Mouse (Mus musculus): ENCODE data around the gene Sun2.

Gene Sun2

GRCm38 (mm10) chr15:79741921-79742705 is at the start of gene Sun2:
Gene Sun2, minus strand, starts transcription at chr15:79742536.
- peak; percentile 87 for ATAC-seq (ENCODE audit: low TSS enrichment)

DNA sequence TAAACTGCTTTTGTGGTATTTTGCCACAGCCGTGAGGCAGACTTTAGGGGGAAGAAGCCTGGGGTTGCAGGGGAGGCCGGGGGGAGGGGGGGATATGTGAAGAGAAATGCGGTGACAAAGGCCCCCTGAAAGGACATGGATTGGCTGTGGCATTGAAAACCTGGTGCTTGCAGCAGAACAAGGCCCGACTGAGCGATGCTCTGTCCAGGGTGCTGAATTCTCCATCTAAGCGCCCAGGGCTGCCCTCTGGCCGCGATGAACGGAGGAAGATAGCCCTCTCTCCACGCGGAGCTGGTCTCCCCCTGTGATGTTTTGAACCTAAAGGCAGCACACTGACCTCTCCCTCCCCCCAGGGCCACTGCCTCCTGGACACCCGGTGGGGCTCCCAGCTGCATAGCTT is 49.2 kb upstream of the Sun2 start:
- ATAC-seq (ENCODE audit: low TSS enrichment), result no peak

DNA sequence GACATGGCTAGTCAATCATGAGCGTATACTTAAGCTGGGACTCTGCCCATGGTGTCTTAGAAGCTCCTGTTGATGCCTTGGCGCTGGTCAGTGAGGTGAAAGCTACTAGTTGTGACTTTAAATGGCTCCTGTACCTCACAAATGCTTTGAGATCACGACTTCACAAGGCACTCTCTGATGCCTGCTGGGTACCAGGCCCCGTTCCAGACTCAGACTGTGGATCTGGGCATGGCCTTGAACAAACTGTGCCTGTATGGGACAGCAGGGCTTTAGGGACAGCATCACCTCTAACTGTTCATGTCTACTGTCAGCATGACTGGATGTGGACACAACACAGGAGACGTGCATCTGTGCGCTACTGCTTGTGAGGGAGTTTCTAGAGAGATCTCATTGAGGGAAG is 48.6 kb upstream of the Sun2 start:
- ATAC-seq (ENCODE audit: low TSS enrichment), result no peak

- ATAC-seq (ENCODE audit: low TSS enrichment), result no peak
Observed at GRCm38 (mm10) chr15:79790111-79790510, 47.8 kb upstream of the Sun2 start.

DNA sequence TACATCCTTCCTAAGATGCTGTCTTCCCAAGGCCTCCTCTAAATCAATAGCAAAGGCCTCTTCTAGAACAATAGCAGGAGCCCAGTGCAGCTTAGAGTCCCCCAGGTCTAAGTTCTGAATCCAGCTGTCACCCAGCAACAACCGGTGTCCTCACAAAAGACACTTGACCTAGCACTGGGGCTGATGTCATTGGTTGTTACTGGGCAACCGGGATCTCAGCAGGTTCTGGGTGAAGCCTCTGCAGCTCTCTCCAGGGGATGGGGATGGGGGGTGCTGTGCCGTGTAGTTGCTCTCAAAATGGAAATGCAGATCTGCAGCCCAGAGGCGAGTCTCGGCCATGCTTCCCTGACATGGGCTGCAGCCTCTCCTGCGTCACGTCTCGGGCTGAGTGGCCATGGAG is 45.5 kb upstream of the Sun2 start:
- 0 out of 2 replicates have a peak, but pooled peaks have one; percentile 10 for ATAC-seq (ENCODE audit: low TSS enrichment)

- no peak for ATAC-seq (ENCODE audit: low TSS enrichment)
Observed at GRCm38 (mm10) chr15:79785056-79785455, 42.7 kb upstream of the Sun2 start.

DNA sequence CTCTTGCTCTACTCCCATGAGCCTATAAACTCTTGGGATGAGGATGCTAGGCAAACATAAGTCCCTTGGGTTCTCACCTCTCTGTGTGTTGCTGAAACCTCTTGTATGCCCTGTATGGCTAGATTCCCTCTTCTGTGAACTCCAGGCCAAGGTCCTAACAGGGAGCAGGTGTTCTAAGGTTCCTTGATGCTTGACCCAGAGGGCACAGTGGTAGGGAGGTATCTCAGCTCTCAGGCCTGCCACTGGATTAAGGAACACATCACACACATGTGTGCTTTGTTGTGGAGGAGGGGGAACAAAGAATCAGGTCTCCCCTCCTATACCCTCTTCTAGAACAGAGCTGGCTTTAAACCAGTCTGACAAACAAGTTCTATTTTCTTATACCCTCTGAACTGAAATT is 35.4 kb upstream of the Sun2 start, which contains the start of gene Dnal4:
Gene Dnal4 (minus strand): TSS at position 101 of the 400 bp plus-strand sequence.
- no peak for ATAC-seq (ENCODE audit: low TSS enrichment)

- no peak for ATAC-seq (ENCODE audit: low TSS enrichment)
Observed at GRCm38 (mm10) chr15:79775662-79776061, 33.3 kb upstream of the Sun2 start.

DNA sequence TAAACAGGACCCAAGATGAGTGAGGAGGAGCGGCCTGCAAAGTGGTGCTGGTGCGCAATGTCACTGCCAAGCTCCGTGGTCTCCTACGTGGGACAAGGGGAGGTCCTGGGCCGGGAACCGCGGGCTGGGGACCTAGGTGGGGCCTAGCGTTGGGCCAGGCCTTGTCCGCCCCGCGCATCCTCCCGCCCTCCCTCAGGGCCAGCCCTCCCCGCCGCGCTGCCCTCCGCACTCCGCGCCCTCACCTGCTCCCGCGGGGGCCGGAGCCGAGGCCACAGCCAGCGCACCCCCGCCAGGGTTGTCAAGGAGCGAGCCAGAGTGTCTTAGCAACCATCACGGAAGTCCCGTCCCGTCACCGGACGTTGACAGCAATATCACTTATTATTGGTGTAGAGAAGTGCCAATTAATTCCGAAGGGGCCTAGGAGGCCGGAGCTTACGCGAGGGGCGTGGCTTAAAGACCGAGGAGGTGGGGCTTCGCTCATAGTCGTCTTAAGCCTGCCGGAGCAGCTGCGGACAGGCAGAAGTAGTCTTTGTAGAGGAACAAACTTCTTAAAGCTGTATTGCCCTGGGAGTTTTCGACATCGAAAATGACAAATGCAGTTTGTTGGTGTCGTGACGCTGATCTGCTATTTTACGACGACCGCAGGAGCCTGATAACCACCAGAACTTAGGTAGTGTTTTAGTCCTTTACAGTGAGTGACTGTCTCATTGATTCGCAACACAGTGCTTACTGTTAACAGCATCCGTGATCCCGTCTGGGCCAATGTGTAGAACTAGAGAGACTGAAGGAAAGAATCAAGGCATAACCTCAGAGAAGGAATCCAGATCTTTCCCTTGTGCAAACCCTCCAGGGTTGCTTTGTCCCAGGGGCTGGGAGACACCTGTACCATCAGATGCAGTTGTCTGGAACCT is 32.0 kb upstream of the Sun2 start:
- peak; percentile 91 for ATAC-seq (ENCODE audit: low TSS enrichment)

GRCm38 (mm10) chr15:79770629-79771240 is 28.4 kb upstream of the Sun2 start:
- peak; percentile 16; the same call in 1 of the 2 replicates for ATAC-seq (ENCODE audit: low TSS enrichment)

DNA sequence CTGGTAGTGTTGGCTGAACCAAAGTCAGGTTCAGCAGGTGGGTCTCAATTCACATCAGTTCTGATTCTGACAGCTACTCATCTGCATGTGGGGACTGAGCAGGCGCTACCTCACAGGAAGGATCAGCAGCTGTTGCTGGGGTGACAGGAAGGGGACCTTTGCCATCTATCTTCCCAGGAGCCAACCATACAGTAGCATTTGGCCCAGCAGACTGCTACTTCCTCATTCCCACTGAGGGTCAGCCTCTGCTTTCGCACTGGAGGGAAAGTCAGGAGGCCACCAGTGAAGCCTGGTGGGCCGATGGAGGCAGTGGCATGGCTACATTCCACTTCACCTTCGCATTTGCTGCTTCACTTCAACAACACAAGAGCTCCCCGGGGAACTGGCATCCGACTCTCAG is 26.0 kb upstream of the Sun2 start:
- ATAC-seq (ENCODE audit: low TSS enrichment), result no peak

DNA sequence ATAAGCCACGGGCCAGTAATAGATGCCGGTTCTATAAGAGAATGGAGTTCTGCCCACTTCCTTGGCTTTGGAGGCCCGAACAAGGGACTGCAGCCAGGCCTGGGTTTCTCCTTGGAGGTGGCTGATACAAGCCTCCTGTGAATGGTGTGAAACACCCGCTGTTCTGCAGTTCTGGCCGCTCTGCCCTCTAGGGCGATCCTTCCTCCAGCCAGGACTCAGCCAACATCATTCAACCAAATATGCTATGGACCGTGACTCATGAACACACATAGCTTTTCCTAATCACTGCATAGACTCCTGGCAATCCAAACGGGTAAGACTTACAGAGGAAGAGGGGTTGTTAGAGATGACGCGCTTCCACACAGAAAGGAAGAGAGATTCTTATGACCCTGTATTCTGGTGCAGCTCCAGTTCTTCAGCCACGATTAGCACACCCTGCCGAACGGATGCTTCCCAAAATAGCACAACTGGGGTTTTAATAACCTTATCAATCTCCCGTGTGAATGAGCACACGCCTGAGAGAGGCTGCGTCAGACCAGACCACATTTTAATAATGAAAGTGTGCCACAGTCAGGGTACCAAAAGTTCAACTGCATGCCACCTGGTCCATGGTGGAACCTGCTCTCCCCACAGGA is 25.1 kb upstream of the Sun2 start:
- no peak for ATAC-seq (ENCODE audit: low TSS enrichment)

DNA sequence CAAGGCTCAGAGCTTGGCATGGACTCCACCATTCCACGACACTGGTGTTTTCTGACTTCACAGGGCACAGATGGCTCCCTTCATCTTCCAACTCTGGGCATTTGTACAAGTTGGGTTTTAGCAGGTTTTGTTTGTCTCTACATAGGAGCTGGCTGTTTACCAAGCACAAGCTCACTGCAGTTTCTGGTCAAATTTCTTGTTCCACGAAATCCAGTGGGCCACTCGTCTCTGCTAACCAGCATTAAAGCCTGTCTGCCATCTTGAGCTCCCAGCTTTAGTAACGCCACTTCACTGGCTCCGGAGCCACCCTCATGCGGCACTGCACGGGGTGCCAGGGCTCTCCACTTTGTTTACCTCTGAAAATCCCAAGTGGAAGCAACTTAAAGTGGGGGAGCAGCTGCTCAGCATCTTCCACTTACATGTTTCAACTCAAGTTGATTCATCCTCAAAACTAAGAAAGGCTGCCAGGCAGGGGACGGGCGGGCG is 24.3 kb upstream of the Sun2 start:
- ATAC-seq (ENCODE audit: low TSS enrichment), result no peak

GRCm38 (mm10) chr15:79766168-79766567 is 23.8 kb upstream of the Sun2 start:
- no peak for ATAC-seq (ENCODE audit: low TSS enrichment)

DNA sequence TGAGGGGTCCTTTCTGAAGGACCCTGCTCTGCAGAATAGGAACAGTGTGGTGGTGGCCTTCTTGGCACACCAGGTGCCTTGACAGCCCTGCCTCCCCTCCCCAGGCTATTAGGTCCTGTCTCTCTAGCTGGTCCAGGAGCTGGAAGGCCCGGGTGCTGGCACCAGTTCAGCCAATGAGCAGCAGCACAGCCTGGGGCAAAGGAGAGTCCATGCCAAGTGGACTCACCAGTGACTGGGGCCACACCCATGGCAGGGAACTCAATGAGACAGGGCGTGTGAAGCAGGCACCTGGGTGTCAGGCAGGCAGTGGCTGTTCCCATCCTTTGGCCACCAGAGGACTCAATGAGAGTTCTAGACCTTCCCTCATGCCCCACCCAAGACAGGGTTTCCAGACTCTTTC is 23.0 kb upstream of the Sun2 start:
- no peak for ATAC-seq (ENCODE audit: low TSS enrichment)

DNA sequence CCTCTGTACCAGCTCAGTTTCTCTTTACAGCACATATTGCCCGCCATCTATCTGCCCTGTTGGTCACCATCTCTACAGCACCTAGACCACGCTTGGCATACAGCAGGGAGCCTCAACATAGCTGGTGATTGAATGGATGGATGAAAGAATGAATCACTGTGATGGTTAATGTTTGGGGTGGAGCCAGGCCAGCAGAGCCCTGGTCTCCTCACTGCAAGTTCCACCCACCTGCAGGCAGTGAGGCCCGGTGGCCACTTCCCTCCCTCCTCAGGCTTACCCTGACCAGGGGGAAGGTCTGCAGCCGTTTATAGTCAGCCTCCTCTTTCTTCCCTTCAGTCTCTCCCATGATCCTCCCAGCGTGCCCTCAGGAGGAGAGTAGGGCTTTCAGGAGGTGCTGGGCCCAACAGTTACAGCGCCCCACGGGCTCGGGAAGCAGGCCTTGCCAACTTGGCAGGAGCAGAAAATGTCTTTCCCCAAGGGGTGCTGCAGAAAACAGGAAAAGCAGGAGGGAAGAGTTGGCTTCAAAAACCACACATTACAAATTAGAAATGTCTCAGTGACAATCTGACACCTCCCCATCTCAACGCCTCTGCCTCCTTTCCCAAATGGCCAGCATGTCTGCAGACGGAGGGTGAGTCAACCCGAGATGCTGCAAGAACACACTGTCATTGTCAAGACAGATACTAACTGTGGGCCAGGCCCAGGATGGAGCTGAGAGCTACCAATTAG is 22.4 kb upstream of the Sun2 start:
- peak; percentile 71 for ATAC-seq (ENCODE audit: low TSS enrichment)

- ATAC-seq (ENCODE audit: low TSS enrichment), result peak; percentile 46
Observed at GRCm38 (mm10) chr15:79763601-79764246, 21.4 kb upstream of the Sun2 start.

GRCm38 (mm10) chr15:79763001-79763400 is 20.7 kb upstream of the Sun2 start:
- no peak for ATAC-seq (ENCODE audit: low TSS enrichment)

GRCm38 (mm10) chr15:79760956-79761355 is 18.6 kb upstream of the Sun2 start:
- 0 out of 2 replicates have a peak, but pooled peaks have one; percentile 2 for ATAC-seq (ENCODE audit: low TSS enrichment)

GRCm38 (mm10) chr15:79757118-79757517 is 14.8 kb upstream of the Sun2 start:
- ATAC-seq (ENCODE audit: low TSS enrichment), result no peak
